Mouse (Mus musculus) lung, postnatal 0 days (tissue): ENCODE results near the gene Ppbp. TPM values are rescaled to one million over a fixed set of nuclear protein-coding genes. Genes with fewer than 3 reads are reported as not detected.
A peak's percentile ranks its signal among the peaks of the same experiment; 100 is the strongest.

ENCODE experiments used
- ATAC-seq: fragments of 200-750 bp; cut with Nextera tagmentation; 2 replicates; pipeline ENCODE4 v1.8.0; 2017; ENCODE audit warnings: moderate library complexity
- DNase-seq: peaks from one replicate; pipeline ENCODE4 v3.0.0-alpha.2; 2016; ENCODE audit warnings: low spot score
- H3K27ac ChIP-seq: fragments of 300-500 bp; sonication (generic); 2 replicates; pipeline ENCODE4 v1.5.1; 2014; ENCODE audit warnings: antibody characterized with exemption, mild to moderate bottlenecking, low read length, mixed read lengths
- H3K27me3 ChIP-seq: fragments of 300-500 bp; sonication (generic); replicated peaks from 2 replicates; pipeline ENCODE4 v1.6.1; 2014; ENCODE audit warnings: low read length, mixed read lengths; ENCODE audit not compliant: insufficient read depth
- H3K36me3 ChIP-seq: fragments of 300-500 bp; sonication (generic); 2 replicates; pipeline ENCODE4 v1.6.1; 2014; ENCODE audit warnings: low read length, mixed read lengths; ENCODE audit not compliant: insufficient read depth
- H3K4me1 ChIP-seq: fragments of 300-500 bp; sonication (generic); 2 replicates; pipeline ENCODE4 v1.6.1; 2014; ENCODE audit warnings: antibody characterized with exemption, low read depth, low read length, mixed read lengths; ENCODE audit not compliant: insufficient read depth
- H3K4me2 ChIP-seq: fragments of 300-500 bp; sonication (generic); replicated peaks from 2 replicates; pipeline ENCODE4 v1.6.1; 2014; ENCODE audit warnings: low read depth, mild to moderate bottlenecking, low read length, moderate library complexity, mixed read lengths
- H3K4me3 ChIP-seq: fragments of 300-500 bp; sonication (generic); 2 replicates; pipeline ENCODE4 v1.5.1; 2014; ENCODE audit warnings: low read depth, low read length
- H3K9ac ChIP-seq: fragments of 300-500 bp; sonication (generic); replicated peaks from 2 replicates; pipeline ENCODE4 v1.6.1; 2014; ENCODE audit warnings: low read depth, mild to moderate bottlenecking
- H3K9me3 ChIP-seq: fragments of 300-500 bp; sonication (generic); 2 replicates; pipeline ENCODE4 v1.6.1; 2016; ENCODE audit warnings: low read length, mixed read lengths
- CTCF ChIP-seq: IDR thresholded peaks from 2 replicates; pipeline ENCODE4 v1.5.1; 2016; ENCODE audit warnings: antibody characterized with exemption, mild to moderate bottlenecking
- EP300 ChIP-seq: IDR thresholded peaks from 2 replicates; pipeline ENCODE4 v1.6.1; 2016; ENCODE audit warnings: antibody characterized with exemption, mild to moderate bottlenecking, control low read depth
- WGBS: fragments of 180-500 bp; shearing (Covaris S2); extraction: QIAGEN DNeasy Blood & Tissue Kit; methylation state at CpG from one replicate; pipeline ENCODE4 v1.1.7; 2014; 5-methylcytosine and 5-hydroxymethylcytosine counted together
- polyA plus RNA-seq: library from polyadenylated mRNA; unstranded; fragments of >200 nt; fragmentation: Nextera tagmentation; extraction: Ambion mirVana; gene quantifications from 2 replicates; pipeline ENCODE4 v1.2.1, GENCODE M21; 2015

Gene Ppbp
- 15.6 and 18.3 TPM in 2 replicates for polyA plus RNA-seq

DNA sequence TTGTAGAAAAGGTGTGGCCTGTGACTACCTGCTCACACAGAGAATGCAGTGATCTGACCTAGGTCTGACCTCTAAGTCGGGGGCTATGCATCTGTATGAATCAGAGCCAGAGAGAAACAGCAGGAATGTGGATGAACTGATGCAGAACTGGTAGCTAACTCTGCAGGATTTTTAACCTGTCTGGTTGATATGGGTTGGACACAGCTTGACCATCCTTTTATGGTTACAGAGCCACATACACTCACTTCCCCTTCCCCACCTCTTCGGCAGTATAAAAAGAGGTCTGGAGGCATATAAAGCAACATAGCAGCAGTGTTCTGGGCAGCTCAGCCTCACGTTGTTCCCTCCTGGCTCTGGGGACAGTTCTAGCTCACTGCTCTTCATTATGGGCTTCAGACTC is at the start of gene Ppbp:
TSS of gene Ppbp (plus strand) at position 301 of the 400 bp plus-strand sequence.
- no peaks in the 10 kb centered on the region for H3K36me3 ChIP-seq
- H3K9me3 ChIP-seq = no peaks in the 10 kb centered on the region
- no peaks in the 10 kb centered on the region for H3K27me3 ChIP-seq
- ATAC-seq (no peak), DNase-seq (no peak)
- TF ChIP-seq EP300 (no peak), CTCF (no peak)
- no peak within 1 kb of the TSS for H3K4me2 ChIP-seq
- no peak within 1 kb of the TSS for H3K4me3 ChIP-seq
- H3K4me1 ChIP-seq = no peaks in the 10 kb centered on the region
- H3K27ac ChIP-seq = no peak within 1 kb of the TSS
- 59% methylated on average over 3 of the region's 3 CpGs for WGBS
- no peak within 1 kb of the TSS for H3K9ac ChIP-seq

DNA sequence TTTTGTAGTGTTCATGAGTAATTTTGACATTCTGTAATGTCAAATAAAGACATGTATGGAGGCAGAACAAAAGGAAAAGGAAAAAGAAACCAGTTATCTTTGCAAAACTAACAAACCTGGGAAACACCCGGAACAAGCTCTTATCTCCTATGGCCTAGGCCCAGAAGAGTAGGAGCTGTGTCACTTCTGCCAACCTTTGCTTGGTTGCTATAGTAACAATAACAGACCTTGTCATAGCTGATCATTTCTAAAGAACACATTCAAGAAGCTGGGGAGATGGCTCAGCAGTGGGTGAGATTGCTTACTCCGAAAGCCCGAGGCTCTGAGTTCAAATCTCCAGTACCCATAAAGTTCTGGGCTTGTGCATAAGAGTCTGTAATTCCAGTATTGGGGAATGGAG is 45.7 kb upstream of the Ppbp start:
- H3K4me2 ChIP-seq = no peak overlapping the region
- no peaks in the 10 kb centered on the region for H3K9me3 ChIP-seq
- WGBS = 86% methylated on average over 3 of the region's 3 CpGs
- no peaks in the 10 kb centered on the region for H3K27me3 ChIP-seq
- no peak overlapping the region for H3K4me3 ChIP-seq
- no peaks in the 10 kb centered on the region for H3K4me1 ChIP-seq
- no peak overlapping the region for H3K9ac ChIP-seq
- DNase-seq (no peak), ATAC-seq (no peak)
- no peak overlapping the region for H3K27ac ChIP-seq
- no peaks in the 10 kb centered on the region for H3K36me3 ChIP-seq
- TF ChIP-seq EP300 = no peak
- TF ChIP-seq CTCF = no peak

DNA sequence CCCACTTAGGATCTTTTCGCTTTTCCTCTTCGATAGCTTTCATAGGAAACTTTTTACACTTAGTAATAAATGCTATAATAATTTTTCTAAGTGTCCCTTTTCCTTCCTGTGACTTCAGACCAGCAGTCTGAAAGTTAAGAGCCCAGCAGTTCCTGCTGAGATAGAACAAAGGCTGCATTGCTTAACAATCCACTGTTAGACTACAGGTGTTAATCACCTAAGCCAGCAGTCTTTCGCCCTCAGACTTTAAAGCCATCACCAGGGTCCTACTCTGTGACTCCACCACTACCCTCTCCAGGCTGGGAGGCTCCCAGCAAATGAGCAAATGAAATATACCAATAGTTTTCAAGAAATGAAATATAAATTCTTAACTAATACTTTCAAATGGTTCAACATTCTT is 40.1 kb upstream of the Ppbp start:
- DNase-seq = no peak
- no peak overlapping the region for H3K27ac ChIP-seq
- 48% methylated on average over 3 of the region's 3 CpGs for WGBS
- H3K36me3 ChIP-seq = no peaks in the 10 kb centered on the region
- H3K4me3 ChIP-seq = no peak overlapping the region
- ATAC-seq = no peak
- no peak for TF ChIP-seq CTCF
- TF ChIP-seq EP300 = no peak
- H3K27me3 ChIP-seq = no peaks in the 10 kb centered on the region
- no peak overlapping the region for H3K9ac ChIP-seq
- H3K4me2 ChIP-seq = no peak overlapping the region
- H3K9me3 ChIP-seq = no peaks in the 10 kb centered on the region
- H3K4me1 ChIP-seq = no peaks in the 10 kb centered on the region

DNA sequence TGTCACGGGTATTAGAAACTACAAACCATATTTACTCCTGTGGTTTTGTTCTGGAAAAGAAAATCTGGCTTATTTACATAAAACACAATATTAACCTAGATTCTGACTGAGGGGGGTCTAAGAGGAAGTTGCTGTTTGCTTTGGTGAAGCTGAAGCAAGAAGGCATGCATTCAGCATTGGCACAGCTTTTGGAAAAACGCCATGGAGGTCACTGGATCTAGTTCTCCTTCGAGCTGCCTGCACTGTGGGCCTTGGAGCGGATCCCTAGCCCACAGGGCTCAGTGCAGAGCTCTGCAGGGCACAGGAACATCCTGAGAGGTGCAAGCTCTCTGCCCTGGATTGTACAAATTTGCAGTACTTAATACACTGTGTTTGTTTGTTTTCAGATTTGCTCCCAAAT is 36.8 kb upstream of the Ppbp start:
- no peak overlapping the region for H3K4me2 ChIP-seq
- TF ChIP-seq EP300 = no peak
- TF ChIP-seq CTCF = no peak
- WGBS = 46% methylated on average over 4 of the region's 4 CpGs
- H3K4me1 ChIP-seq = no peaks in the 10 kb centered on the region
- no peaks in the 10 kb centered on the region for H3K36me3 ChIP-seq
- DNase-seq (peak; percentile 42), ATAC-seq (no peak)
- H3K4me3 ChIP-seq = no peak overlapping the region
- no peaks in the 10 kb centered on the region for H3K9me3 ChIP-seq
- no peak overlapping the region for H3K27ac ChIP-seq
- no peak overlapping the region for H3K9ac ChIP-seq
- no peaks in the 10 kb centered on the region for H3K27me3 ChIP-seq

DNA sequence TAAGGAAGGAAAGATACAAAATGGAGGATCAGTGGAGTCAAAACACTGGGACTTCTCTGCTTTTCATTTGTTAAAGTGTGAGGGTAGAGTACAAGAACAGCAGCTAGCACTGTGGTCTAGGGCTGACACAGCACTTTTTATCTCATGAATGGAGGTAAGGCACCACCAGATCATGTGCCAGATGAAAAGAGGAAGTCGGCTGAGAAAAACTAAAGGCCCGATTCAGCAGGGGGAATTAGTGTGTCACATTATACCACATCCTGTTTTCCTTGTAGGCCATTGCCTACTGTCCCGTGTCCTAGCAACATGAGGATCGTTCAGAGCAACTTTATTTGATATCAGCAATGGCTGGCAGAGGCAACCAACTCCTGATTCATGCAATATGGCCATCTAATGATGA is 26.3 kb upstream of the Ppbp start:
- Histone ChIP-seq H3K27me3 (no peaks in the 10 kb centered on the region), H3K27ac (no peak overlapping the region), H3K9me3 (no peaks in the 10 kb centered on the region), H3K9ac (no peak overlapping the region), H3K36me3 (no peaks in the 10 kb centered on the region), H3K4me2 (no peak overlapping the region), H3K4me1 (no peaks in the 10 kb centered on the region), H3K4me3 (no peak overlapping the region)
- TF ChIP-seq CTCF = no peak
- TF ChIP-seq EP300 = no peak
- DNase-seq (peak; percentile 48), ATAC-seq (peak; percentile 40)
- 38% methylated on average over 4 of the region's 4 CpGs for whole genome bisulfite sequencing

DNA sequence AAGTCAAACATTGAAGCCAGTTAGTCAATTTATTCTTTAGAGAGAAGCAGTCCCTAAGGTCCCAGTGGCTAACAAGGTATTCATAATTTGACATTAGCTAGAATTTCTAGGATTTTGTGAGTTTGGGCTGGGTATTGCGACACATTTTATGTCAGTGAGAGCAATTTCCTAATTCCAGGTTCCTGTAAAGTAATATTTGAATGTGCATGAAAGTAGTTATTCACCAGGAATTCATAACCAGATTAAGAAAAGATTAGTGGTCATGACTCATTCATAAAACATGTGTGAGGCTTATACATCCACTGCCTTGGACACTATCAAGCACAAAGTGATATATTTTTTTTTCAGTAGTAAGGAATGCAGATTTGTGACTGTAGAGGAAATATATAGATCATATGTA is 14.4 kb upstream of the Ppbp start:
- Histone ChIP-seq H3K36me3 (no peaks in the 10 kb centered on the region), H3K4me2 (no peak overlapping the region), H3K4me3 (no peak overlapping the region), H3K27me3 (no peaks in the 10 kb centered on the region), H3K27ac (no peak overlapping the region), H3K9ac (no peak overlapping the region), H3K4me1 (peaks cover 2% of the 10 kb centered on the region; the same call in 1 of the 2 replicates), H3K9me3 (no peaks in the 10 kb centered on the region)
- no peak for TF ChIP-seq CTCF
- peak; percentile 19; the same call in 1 of the 2 replicates for TF ChIP-seq EP300
- ATAC-seq = no peak
- WGBS = 83% methylated on average over 1 of the region's 1 CpGs
- peak; percentile 36 for DNase-seq

DNA sequence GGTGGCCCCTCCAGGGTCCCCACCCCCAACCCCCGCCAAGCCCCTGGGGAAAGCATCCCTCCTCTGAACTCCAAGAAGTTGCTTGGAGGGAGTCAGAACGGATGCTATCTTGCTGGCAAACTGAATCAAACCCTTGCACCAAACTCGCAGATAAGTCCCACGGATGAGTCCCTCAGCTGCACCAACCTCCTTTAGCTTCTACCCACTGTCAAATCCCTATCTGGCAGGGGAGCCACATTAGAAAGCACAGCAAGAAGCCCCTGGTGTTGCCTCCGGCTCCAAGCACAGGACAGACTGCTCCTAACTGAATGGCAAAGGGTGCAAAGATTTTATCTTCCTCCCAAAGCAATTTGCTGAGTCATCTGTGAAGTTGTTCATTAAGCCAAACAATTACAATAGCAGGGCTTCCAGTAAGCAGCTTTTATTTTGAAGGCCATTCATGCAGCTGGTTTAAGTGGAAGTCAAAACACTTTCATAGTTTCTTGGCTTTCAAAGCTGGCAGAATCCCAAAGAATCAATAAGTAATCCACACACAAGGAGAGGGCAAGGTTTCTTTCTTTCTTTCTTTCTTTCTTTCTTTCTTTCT is 10.2 kb upstream of the Ppbp start:
- Histone ChIP-seq H3K27me3 (peaks cover 10% of the 10 kb centered on the region), H3K27ac (no peak overlapping the region), H3K36me3 (no peaks in the 10 kb centered on the region), H3K4me3 (no peak overlapping the region), H3K4me2 (no peak overlapping the region), H3K9me3 (no peaks in the 10 kb centered on the region), H3K4me1 (peaks cover 6% of the 10 kb centered on the region; the same call in 1 of the 2 replicates), H3K9ac (no peak overlapping the region)
- TF ChIP-seq EP300 (peak; percentile 39; the same call in 1 of the 2 replicates), CTCF (no peak)
- WGBS = 53% methylated on average over 5 of the region's 5 CpGs
- peak; percentile 43; the same call in 1 of the 2 replicates for ATAC-seq
- peak; percentile 87 for DNase-seq
